Comparison of ENCODE assay signal across 9 mouse cellular contexts in the genomic region with DNA sequence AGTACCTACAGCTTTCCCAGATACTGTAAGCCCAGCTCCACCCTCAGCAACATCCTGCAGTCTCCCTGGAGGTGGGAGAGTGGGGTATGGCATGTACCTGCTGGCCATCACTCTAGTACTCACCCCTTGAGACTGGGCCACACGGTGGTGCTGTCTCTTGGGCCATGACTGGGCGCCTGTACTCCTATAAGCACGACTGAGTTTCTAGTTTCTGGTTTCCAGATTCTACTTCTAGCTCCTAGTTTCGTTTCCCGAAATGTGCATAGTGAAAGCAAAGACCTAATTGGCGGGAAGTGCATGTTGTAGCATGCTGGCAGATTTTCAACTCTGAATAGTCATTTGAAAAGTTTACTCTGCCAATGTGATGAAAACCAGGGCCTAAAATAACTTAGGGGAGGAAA. TPM values are rescaled to one million over a fixed set of nuclear protein-coding genes. Genes with fewer than 3 reads are reported as not detected.
DNase-seq lines count a peak whose midpoint lies in the region; ATAC-seq and TF ChIP-seq lines count a peak whose summit lies in the region.
"Had no signal": no experiment of that assay in that cellular context is flagged by ENCODE, and none has a peak within 500 bp of the region (broad histone marks: within the 10 kb centered on the region; RNA-seq: fewer than 3 reads in every experiment).

TSS of gene Phf11d (minus strand) at position 227 of the 401 bp plus-strand sequence.

- peaks cover 4% of the 10 kb centered on the region for H3K36me3 ChIP-seq in heart, adult 2 months (ENCODE audit: control insufficient read depth, insufficient read depth, low read length)
- no peaks in the 10 kb centered on the region for H3K36me3 ChIP-seq in hindbrain, embryonic 11.5 days (ENCODE audit: control insufficient read depth, insufficient read depth, low read length)

- no peak within 1 kb of the TSS for H3K4me2 ChIP-seq in hindbrain, embryonic 11.5 days (replicated peaks; ENCODE audit: low read depth, low read length)

- H3K79me2 ChIP-seq in heart, adult 2 months (replicated peaks; ENCODE audit: control insufficient read depth, insufficient read depth, low read length) = no peaks in the 10 kb centered on the region

- intact Hi-C loops in left cerebral cortex, postnatal 25 days (cut with DNase I) = no loop called here
- intact Hi-C loops in heart, adult 2 months (cut with DNase I) = loop anchor here (1.0 to 10.0 kb wide), 2 partner anchors 75 to 190 kb away; partner anchors contain the start of genes Cab39l and Setdb2

- peak; percentile 68 for TF ChIP-seq POLR2A in heart, adult 2 months (IDR thresholded peaks at IDR 0.05; ENCODE audit: insufficient read depth, low read depth, low read length)

- H3K27ac ChIP-seq in heart, adult 2 months = peak within 1 kb of the TSS; percentile 93
- no peak within 1 kb of the TSS for H3K27ac ChIP-seq in hindbrain, embryonic 11.5 days (ENCODE audit: low read depth, low read length)
- H3K27ac ChIP-seq: liver, embryonic 14.5 days had no signal

- H3K4me1 ChIP-seq in heart, adult 2 months (ENCODE audit: control insufficient read depth, insufficient read depth, low read length) = peaks cover 6% of the 10 kb centered on the region
- H3K4me1 ChIP-seq in hindbrain, embryonic 11.5 days (replicated peaks; ENCODE audit: control insufficient read depth, insufficient read depth, low read length) = no peaks in the 10 kb centered on the region

- TF ChIP-seq EP300 in heart, adult 2 months (IDR thresholded peaks at IDR 0.05; ENCODE audit: insufficient read depth, low read depth, low read length) = no peak

- no peaks in the 10 kb centered on the region for H3K9me3 ChIP-seq in hindbrain, embryonic 11.5 days (ENCODE audit: control insufficient read depth, low read length)

- H3K4me3 ChIP-seq in heart, adult 2 months = peak within 1 kb of the TSS; percentile 59
- H3K4me3 ChIP-seq in hindbrain, embryonic 11.5 days (ENCODE audit: low read depth, low read length) = no peak within 1 kb of the TSS

- no peaks in the 10 kb centered on the region for H3K27me3 ChIP-seq in heart, adult 2 months (ENCODE audit: control insufficient read depth, insufficient read depth, low read length)
- H3K27me3 ChIP-seq in hindbrain, embryonic 11.5 days (ENCODE audit: control insufficient read depth, insufficient read depth, low read length) = no peaks in the 10 kb centered on the region

- WGBS in heart, adult 2 months = 11% methylated on average over 6 of the region's 6 CpGs
- WGBS in hindbrain, embryonic 11.5 days = 87% methylated on average over 6 of the region's 6 CpGs

- DNase-seq in left cerebral cortex, postnatal 25 days (ENCODE audit: low spot score in 2 of 2) = peak; percentile 4 to 34
- no peak for DNase-seq in left cerebral cortex, adult 8-10 months (ENCODE audit: low spot score in 2 of 2)
- peak; percentile 18 for DNase-seq in R1 (ENCODE audit: low read depth, low spot score)
- peak; percentile 77 to 78 for DNase-seq in heart, adult 2 months
- DNase-seq in layer of hippocampus, adult 11-12 months (ENCODE audit: low spot score) = peak; percentile 32
- DNase-seq in skeletal muscle tissue, adult 2 months (ENCODE audit: low read depth, low spot score) = peak; percentile 66
- no peak for DNase-seq in retina, embryonic 14.5 days (ENCODE audit: low spot score)
- DNase-seq in hindbrain, embryonic 11.5 days (ENCODE audit: low spot score) = no peak

- ATAC-seq in hindbrain, embryonic 11.5 days (ENCODE audit: low FRiP score) = no peak

- H3K9ac ChIP-seq in heart, adult 2 months (ENCODE audit: low read depth, low read length) = peak within 1 kb of the TSS; percentile 77
- H3K9ac ChIP-seq in hindbrain, embryonic 11.5 days (ENCODE audit: low read depth, low read length) = no peak within 1 kb of the TSS
- H3K9ac ChIP-seq: liver, embryonic 14.5 days had no signal

- TF ChIP-seq CTCF in heart, adult 2 months (IDR thresholded peaks at IDR 0.05) = peak; percentile 73

RNA-seq across cellular contexts. Expression of gene Phf11d, which starts in this region (rescaled TPM):
- total RNA-seq in left cerebral cortex, postnatal 25 days (2021) = 1 to 10 TPM in 1 of 2 experiments, under 1 TPM in 1; 0.62 to 1.1 TPM
- total RNA-seq in left cerebral cortex, adult 8-10 months (2022) = 1 to 10 TPM in 3 of 4 experiments, under 1 TPM in 1; 0.61 to 2.5 (median 1.6) TPM
- total RNA-seq in heart, adult 2 months (2021) = 1 to 10 TPM; 4.6 to 5.6 TPM
- polyA plus RNA-seq in heart, adult 2 months (2012; rRNA removed) = 7.2 and 13.2 TPM in 2 replicates
- polyA plus RNA-seq in hindbrain, embryonic 11.5 days (2014; fragmentation: Nextera tagmentation; extraction: Ambion mirVana) = 0.15 and 0.32 TPM in 2 replicates

Comparison
In these comparisons a context has a peak if more than half of its experiments do, and no peak if none do; other contexts are left out.
1. DNase-seq: peak in left cerebral cortex, postnatal 25 days (2 of 2), R1 (single experiment), heart, adult 2 months (2 of 2), layer of hippocampus, adult 11-12 months (single experiment) and skeletal muscle tissue, adult 2 months (single experiment); none in left cerebral cortex, adult 8-10 months (0 of 2), retina, embryonic 14.5 days (single experiment) and hindbrain, embryonic 11.5 days (single experiment).